Mouse (Mus musculus): ENCODE results near the gene Clca2.

DNA sequence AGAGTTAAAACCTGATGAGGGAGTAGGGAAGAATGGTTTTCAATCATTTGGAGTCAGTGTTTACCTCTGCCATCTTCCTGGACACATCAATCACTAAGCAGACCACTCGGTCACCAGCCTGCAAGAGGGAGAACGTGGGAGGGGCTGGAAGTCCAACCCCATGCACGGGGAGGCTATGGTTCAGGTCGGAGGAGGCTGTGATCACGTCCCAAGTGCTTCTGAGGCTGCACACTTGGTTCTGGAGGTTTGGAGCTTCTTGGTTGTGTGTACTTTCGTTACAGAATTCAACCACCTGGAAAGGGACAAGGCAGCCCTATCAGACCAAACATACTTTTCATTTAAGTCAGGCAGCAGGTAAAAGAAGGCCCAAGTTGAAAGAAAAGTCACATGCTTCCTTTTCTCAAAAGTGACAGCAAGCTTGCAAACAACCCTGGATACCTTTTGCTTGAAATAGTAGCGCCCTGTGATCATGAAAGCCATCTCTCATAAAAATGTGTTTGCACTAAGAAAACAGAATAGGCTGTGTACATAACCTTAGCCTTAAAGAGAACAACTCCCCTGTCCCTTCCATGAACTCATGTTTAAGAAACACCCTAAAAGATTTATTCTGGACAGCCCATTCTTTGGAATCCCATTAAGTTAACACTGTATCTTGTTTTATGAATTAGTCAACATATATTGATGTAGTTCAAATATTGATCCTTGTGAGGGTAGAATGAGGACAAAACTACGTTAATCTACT is 11.2 kb downstream of the Clca2 start:
- no peak for TF ChIP-seq CTCF (IDR thresholded peaks at IDR 0.05; ENCODE audit: low read depth, low read length)
- TF ChIP-seq POLR2A (IDR thresholded peaks at IDR 0.05; ENCODE audit: borderline replicate concordance, low read depth, low read length) = no peak

Measured in bone marrow macrophage, adult 2 months (primary cell).